Mouse (Mus musculus) T-helper 17 cell (primary cell): ENCODE results near the gene Hspbap1.

Source experiments
- in situ Hi-C, 2 experiments: fragments of 300-600 bp; cut with MboI, MseI; formaldehyde crosslinking; loops; 1 replicate in 1 of 2; 2 replicates in 1 of 2; pipeline ENCODE4 v1.15.1; 2025; ENCODE audit warnings: high pct_unique_total_duplicates in 2 of 2

Hspbap1 gene

DNA sequence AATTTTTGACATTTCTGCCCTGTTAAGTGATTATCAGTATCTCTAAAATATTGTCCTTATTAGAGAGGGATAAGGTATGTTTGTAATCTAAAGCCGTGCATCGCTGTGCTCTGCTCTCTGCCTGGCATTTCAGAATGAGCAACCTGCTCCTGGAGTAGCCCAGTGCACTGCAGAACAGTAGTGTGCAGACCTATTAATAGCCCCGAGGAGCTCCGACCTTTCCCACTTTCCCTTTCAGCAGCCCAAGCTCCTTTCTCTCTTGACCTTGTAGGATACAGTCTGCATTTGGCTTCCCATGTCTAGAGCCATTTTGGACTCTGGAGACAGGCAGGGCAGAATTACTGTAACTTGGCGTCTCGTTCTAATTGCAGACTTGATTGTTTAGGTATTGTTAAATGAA, 18.2 kb downstream of the Hspbap1 start:
- in situ Hi-C loops: no loop called here

GRCm38 (mm10) chr16:35791962-35792521, 21.9 kb downstream of the Hspbap1 start:
- in situ Hi-C loops: loop anchor here in 1 of 2 experiments (10.0 kb wide), 1 partner anchor 803 kb away; no protein-coding TSS in a partner anchor

DNA sequence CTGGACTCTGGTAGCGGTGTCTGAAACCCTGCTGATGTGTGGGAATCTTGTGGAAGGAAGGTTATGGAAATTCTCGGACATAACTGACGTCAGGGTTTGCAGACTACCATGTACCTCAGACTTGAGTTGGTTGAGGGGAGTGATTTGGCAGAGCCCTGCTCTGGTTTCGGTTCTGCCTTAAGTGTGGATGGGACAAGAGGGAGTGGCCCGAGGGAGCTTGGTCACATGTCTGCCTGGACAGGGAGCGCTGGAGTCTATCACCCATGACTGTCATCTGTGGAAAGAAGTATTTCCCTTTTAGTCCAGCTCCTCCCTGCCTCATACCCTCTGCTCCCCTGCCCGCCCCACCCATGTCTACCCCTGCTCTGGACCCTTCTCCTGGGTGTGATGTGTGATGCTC, 32.0 kb downstream of the Hspbap1 start:
- in situ Hi-C loops: loop anchor here in 1 of 2 experiments (25.0 kb wide), 1 partner anchor 440 kb away; the partner anchor contains the start of gene Sec22a

DNA sequence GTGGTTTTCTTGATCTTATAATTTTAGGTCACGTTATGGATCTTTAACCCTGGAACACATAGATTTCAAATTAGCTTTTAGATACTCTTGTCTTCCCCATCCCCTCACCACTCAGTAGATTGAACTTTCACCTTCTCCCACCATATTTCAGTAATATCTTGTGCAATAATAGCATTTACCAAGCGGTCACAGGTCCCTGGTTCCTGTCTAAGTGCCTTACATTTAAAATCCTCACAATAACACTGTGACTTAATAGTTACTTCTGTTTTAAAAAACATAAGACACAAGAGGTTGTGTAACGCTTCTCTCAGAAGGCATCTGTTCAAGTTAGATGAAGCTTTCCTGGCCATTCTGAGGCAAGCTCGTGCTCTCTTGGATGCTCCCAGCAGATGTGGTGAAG, 33.5 kb downstream of the Hspbap1 start:
- in situ Hi-C loops: loop anchor here in 1 of 2 experiments (25.0 kb wide), 1 partner anchor 441 kb away; the partner anchor contains the start of gene Sec22a

DNA sequence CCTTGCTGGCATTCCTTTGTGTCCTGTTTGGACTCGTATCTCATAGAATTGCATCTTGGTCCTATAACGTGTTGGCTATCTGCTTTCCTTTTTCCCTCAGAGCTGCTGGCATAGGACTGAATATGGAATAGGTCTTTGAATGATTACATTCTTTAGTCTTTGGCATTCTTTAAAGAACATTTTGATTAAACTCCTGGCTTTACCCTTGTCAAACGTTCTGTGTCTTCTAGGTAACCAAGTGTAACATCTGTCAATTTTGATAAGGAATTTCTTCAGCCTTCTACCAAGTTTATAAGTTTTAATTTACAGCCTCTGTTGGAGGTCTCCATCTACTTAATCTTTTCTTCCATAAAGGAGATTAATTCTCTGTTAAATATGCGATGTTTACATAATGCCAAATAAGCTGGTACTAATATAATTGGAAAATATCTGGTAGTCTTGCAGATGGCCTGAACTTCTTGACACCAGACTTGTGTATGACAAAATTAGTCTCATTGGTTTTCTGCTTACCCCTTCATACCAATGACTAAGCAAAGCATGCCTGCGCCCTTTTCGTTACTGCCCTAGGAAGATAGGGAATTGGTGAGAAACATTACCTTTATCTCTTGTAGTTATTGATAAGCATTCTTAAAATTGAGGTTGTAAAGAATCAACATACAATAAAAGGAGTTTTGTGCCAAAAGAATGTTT, 36.9 kb downstream of the Hspbap1 start:
- in situ Hi-C loops: loop anchor here in 1 of 2 experiments (25.0 kb wide), 1 partner anchor 445 kb away; the partner anchor contains the start of gene Sec22a

- in situ Hi-C loops: loop anchor here in 1 of 2 experiments (25.0 kb wide), 1 partner anchor 445 kb away; the partner anchor contains the start of gene Sec22a
Observed at GRCm38 (mm10) chr16:35807663-35807992, 37.5 kb downstream of the Hspbap1 start.

DNA sequence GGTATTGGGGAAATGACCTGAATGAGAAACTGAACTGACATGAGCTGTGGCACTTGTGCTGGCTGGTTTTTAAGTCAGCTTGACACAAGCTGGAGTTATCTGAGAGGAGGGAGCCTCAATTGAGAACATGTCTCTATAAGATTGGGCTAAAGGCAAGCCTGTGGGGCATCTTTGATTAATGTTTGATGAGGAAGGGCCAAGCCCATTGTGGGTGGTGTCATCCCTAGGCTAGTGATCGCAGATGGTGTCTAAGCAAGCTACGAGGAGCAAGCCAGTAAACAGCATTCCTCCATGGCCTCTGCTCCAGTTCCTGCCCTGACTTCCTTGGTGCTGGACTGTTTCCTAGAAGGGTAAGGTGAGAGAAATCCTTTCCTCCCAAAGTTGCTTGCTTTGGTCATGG, 38.7 kb downstream of the Hspbap1 start:
- in situ Hi-C loops: loop anchor here in 1 of 2 experiments (25.0 kb wide), 1 partner anchor 447 kb away; the partner anchor contains the start of gene Sec22a

- in situ Hi-C loops: loop anchor here in 1 of 2 experiments (5.0 to 25.0 kb wide), 3 partner anchors 46 to 451 kb away; partner anchors contain the start of genes Dirc2 and Sec22a
Observed at GRCm38 (mm10) chr16:35813119-35813518, 42.9 kb downstream of the Hspbap1 start.

GRCm38 (mm10) chr16:35817255-35818089, 47.3 kb downstream of the Hspbap1 start:
- in situ Hi-C loops: loop anchor here (5.0 to 25.0 kb wide), 2 partner anchors 85 to 455 kb away; partner anchors contain the start of gene Sec22a (in 1 of the 2)

DNA sequence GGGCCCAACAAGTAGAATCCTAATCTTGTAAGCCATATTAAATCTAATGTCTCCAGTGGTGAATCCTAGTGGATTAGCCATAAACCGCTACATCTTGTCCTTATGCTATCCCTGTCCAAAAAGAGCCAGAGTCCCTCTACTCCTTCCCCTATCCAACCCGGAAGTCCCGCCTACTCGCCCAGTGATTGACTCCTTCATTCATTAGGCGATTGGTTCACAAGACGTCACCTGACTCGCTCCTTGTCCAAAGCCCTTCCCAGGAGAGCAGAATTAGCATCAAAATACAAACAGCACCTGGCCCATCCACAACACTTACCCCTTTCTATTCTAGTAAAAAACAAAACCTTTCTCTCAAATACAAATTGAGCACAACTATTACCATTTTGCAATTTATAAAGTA, 59.8 kb downstream of the Hspbap1 start:
- in situ Hi-C loops: no loop called here

GRCm38 (mm10) chr16:35832926-35833325, 62.8 kb downstream of the Hspbap1 start:
- in situ Hi-C loops: no loop called here

GRCm38 (mm10) chr16:35834653-35835052, 64.5 kb downstream of the Hspbap1 start:
- in situ Hi-C loops: no loop called here

DNA sequence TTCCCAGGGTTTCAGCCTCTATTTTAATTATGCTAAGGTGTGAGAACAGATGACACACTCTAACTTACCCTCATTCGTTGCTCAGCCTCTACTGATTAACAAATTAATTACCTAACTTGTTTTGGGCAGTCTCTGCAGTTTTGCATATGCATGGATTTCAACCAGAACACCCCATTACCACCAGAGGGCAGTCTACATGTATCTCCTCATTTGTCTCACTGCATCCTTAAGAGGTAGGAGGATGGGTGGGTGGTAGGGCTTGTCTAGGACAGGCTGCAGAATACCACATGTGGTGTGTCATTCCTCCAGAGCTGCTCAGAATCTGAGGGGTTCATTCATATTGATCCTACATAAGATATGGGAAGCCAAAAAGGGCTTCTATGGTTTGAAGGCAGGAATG, 69.5 kb downstream of the Hspbap1 start:
- in situ Hi-C loops: no loop called here

GRCm38 (mm10) chr16:35847138-35847537, 77.0 kb downstream of the Hspbap1 start:
- in situ Hi-C loops: no loop called here

GRCm38 (mm10) chr16:35855846-35856245, 85.7 kb downstream of the Hspbap1 start:
- in situ Hi-C loops: no loop called here

- in situ Hi-C loops: no loop called here
Observed at GRCm38 (mm10) chr16:35856766-35857165, 86.6 kb downstream of the Hspbap1 start.

GRCm38 (mm10) chr16:35860236-35860635, 90.1 kb downstream of the Hspbap1 start:
- in situ Hi-C loops: no loop called here

- in situ Hi-C loops: no loop called here
Observed at GRCm38 (mm10) chr16:35862057-35862456, 91.9 kb downstream of the Hspbap1 start.

DNA sequence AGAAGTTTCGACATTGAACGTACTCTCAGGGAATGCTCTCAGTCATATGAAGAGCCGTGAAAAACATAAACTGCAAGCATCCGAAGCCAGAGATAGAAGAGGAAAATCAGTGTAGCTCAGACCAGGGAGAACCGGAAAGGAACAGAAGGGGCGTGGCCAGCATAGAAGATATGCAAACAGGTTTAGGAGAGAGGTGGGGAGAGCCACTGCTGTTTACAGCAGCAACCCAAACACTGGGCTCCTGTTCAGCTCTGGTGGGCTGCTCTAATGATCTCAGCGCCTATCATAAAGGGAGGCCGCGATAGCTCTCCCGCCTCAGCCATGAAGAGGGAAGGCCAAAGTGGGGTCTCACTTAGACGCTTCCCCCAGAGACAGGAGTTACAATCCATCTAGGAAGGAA, 97.6 kb downstream of the Hspbap1 start:
- in situ Hi-C loops: no loop called here

DNA sequence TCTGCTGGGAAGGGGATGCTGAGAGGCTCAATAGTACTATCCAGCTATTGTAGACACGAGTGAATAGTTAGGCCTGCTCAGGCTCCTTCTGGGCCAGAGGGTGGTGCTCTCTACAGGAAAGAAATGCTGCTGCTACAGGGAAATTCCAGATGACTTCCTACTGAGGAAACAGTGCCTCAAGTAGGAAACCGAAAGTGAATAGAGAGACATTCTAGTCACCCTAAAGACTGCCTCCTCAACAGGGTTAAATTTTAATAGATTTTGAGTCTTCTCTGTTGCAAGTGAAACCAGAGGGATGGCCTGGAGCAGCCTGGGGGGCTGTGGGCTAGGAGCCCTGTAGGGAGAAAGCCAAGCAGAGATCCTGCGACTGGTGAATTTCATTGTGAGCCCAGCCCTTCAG, 99.0 kb downstream of the Hspbap1 start:
- in situ Hi-C loops: no loop called here

GRCm38 (mm10) chr16:35869656-35870055, 99.5 kb downstream of the Hspbap1 start:
- in situ Hi-C loops: loop anchor here (5.0 kb wide), 2 partner anchors 63 to 68 kb away; partner anchors contain the start of genes Dtx3l (in 1 of the 2) and Parp9 (in 1 of the 2)
